Mouse (Mus musculus) CH12.LX (cell line): ENCODE data around the gene B3gnt2. TPM values are rescaled to one million over a fixed set of nuclear protein-coding genes. Genes with fewer than 3 reads are reported as not detected.

ENCODE experiments used
- DNase-seq: peaks from one replicate; pipeline ENCODE4 v3.0.0-alpha.2; 2013; ENCODE audit errors: extremely low read depth
- H3K27ac ChIP-seq: 2 replicates; pipeline ENCODE4 v1.5.1; 2012; ENCODE audit warnings: low read depth, mild to moderate bottlenecking, control low read depth, moderate library complexity; ENCODE audit not compliant: insufficient read depth
- H3K27me3 ChIP-seq: replicated peaks from 2 replicates; pipeline ENCODE3; 2012; ENCODE audit warnings: inconsistent platforms
- H3K36me3 ChIP-seq, 2 experiments: replicated peaks in 1 of 2; 2 replicates each; pipeline versions ENCODE3 to v1.6.1; 2012; ENCODE audit warnings: inconsistent platforms in 1 of 2, low read length in 1 of 2, mild to moderate bottlenecking in 1 of 2, mixed read lengths in 1 of 2, moderate library complexity in 1 of 2; ENCODE audit not compliant: control insufficient read depth in 1 of 2, insufficient read depth in 1 of 2
- H3K4me1 ChIP-seq, 2 experiments: 2 replicates each; pipeline ENCODE4 v1.6.1; 2012; ENCODE audit warnings: inconsistent platforms in 1 of 2, moderate library complexity in 1 of 2; ENCODE audit not compliant: insufficient read depth in 2 of 2, control insufficient read depth in 1 of 2
- H3K4me2 ChIP-seq: 2 replicates; pipeline ENCODE4 v1.6.1; 2012; ENCODE audit warnings: low read depth, mild to moderate bottlenecking, control low read depth; ENCODE audit not compliant: poor library complexity, insufficient read depth, severe bottlenecking
- H3K4me3 ChIP-seq, 3 experiments: fragments of 150-350 bp in 1 of 3; sonication (generic) in 1 of 3; replicated peaks in 1 of 3; 2 replicates each; pipeline versions ENCODE3 to v1.5.1; 2011 to 2012; ENCODE audit warnings: low read depth in 2 of 3, low read length in 2 of 3, mild to moderate bottlenecking in 2 of 3, moderate library complexity in 2 of 3, control low read depth in 1 of 3, improper control_type of control experiment in 1 of 3, inconsistent platforms in 1 of 3, mixed read lengths in 1 of 3; ENCODE audit not compliant: poor library complexity in 1 of 3
- H3K79me2 ChIP-seq: replicated peaks from 2 replicates; pipeline ENCODE4 v1.6.1; 2012; ENCODE audit warnings: mild to moderate bottlenecking, moderate library complexity; ENCODE audit not compliant: control insufficient read depth, poor library complexity, insufficient read depth, severe bottlenecking; ENCODE audit errors: extremely low read depth
- H3K9ac ChIP-seq: 2 replicates; pipeline ENCODE4 v1.6.1; 2012; ENCODE audit warnings: low read depth, mild to moderate bottlenecking, control low read depth, moderate library complexity; ENCODE audit not compliant: insufficient read depth
- H3K9me3 ChIP-seq: replicated peaks from 2 replicates; pipeline ENCODE3; 2012; ENCODE audit warnings: low read length, inconsistent platforms, mixed read lengths
- BHLHE40 ChIP-seq: IDR thresholded peaks from 2 replicates; pipeline ENCODE4 v1.6.1; 2011; ENCODE audit warnings: mild to moderate bottlenecking, low read depth, low read length, improper control_type of control experiment
- CHD1 ChIP-seq: IDR thresholded peaks from 2 replicates; pipeline ENCODE4 v1.6.1; 2012; ENCODE audit warnings: low read depth, low read length, improper control_type of control experiment, inconsistent platforms
- CHD2 ChIP-seq: IDR thresholded peaks from 2 replicates; pipeline ENCODE4 v1.6.1; 2011; ENCODE audit warnings: low read length, improper control_type of control experiment
- CTCF ChIP-seq, 2 experiments: IDR thresholded peaks in 1 of 2; conservative IDR thresholded peaks in 1 of 2; 2 replicates each; pipeline ENCODE4 v1.5.1; 2011 to 2012; ENCODE audit warnings: low read depth in 2 of 2, low read length in 2 of 2, improper control_type of control experiment in 1 of 2, inconsistent platforms in 1 of 2, mild to moderate bottlenecking in 1 of 2, moderate library complexity in 1 of 2
- ELF1 ChIP-seq: IDR thresholded peaks from 2 replicates; pipeline ENCODE4 v1.6.1; 2014; ENCODE audit warnings: low read depth, mild to moderate bottlenecking, inconsistent platforms, low read length, improper control_type of control experiment
- EP300 ChIP-seq: IDR thresholded peaks from 2 replicates; pipeline ENCODE4 v1.6.1; 2011; ENCODE audit warnings: low read length, improper control_type of control experiment
- ETS1 ChIP-seq: conservative IDR thresholded peaks from 2 replicates; pipeline ENCODE4 v1.6.1; 2012; ENCODE audit warnings: low read depth, mild to moderate bottlenecking, inconsistent platforms, low read length, improper control_type of control experiment, moderate library complexity
- GABPA ChIP-seq: IDR thresholded peaks from 2 replicates; pipeline ENCODE4 v1.6.1; 2012; ENCODE audit warnings: low read depth, low read length, improper control_type of control experiment, inconsistent platforms; ENCODE audit not compliant: insufficient replicate concordance
- HCFC1 ChIP-seq: IDR thresholded peaks from 2 replicates; pipeline ENCODE4 v1.6.1; 2012; ENCODE audit warnings: low read depth, mild to moderate bottlenecking, inconsistent platforms, low read length, improper control_type of control experiment
- IRF4 ChIP-seq: IDR thresholded peaks from 2 replicates; pipeline ENCODE4 v1.6.1; 2014; ENCODE audit warnings: low read depth, mild to moderate bottlenecking, inconsistent platforms, low read length, improper control_type of control experiment
- MAFK ChIP-seq: IDR thresholded peaks from 2 replicates; pipeline ENCODE4 v1.6.1; 2011; ENCODE audit warnings: low read length, improper control_type of control experiment; ENCODE audit not compliant: insufficient replicate concordance
- MAX ChIP-seq: IDR thresholded peaks from 2 replicates; pipeline ENCODE4 v1.6.1; 2011; ENCODE audit warnings: low read length, improper control_type of control experiment
- MAZ ChIP-seq: IDR thresholded peaks from 2 replicates; pipeline ENCODE4 v1.6.1; 2012; ENCODE audit warnings: low read depth, mild to moderate bottlenecking, inconsistent platforms, low read length, improper control_type of control experiment, moderate library complexity
- MEF2A ChIP-seq: IDR thresholded peaks from 2 replicates; pipeline ENCODE4 v1.6.1; 2014; ENCODE audit warnings: low read depth, mild to moderate bottlenecking, inconsistent platforms, low read length, improper control_type of control experiment, borderline replicate concordance
- MXI1 ChIP-seq: IDR thresholded peaks from 2 replicates; pipeline ENCODE4 v1.6.1; 2011; ENCODE audit warnings: mild to moderate bottlenecking, low read depth, low read length, improper control_type of control experiment
- MYC ChIP-seq: IDR thresholded peaks from 2 replicates; pipeline ENCODE4 v1.6.1; 2011; ENCODE audit warnings: low read depth, mild to moderate bottlenecking, improper control_type of control experiment, low read length
- NELFE ChIP-seq: IDR thresholded peaks from 2 replicates; pipeline ENCODE4 v1.6.1; 2011; ENCODE audit warnings: low read depth, low read length, improper control_type of control experiment
- PAX5 ChIP-seq: IDR thresholded peaks from 2 replicates; pipeline ENCODE4 v1.6.1; 2012; ENCODE audit warnings: low read length, inconsistent platforms, mixed read lengths
- POLR2A ChIP-seq: IDR thresholded peaks from 2 replicates; pipeline ENCODE4 v1.6.1; 2011; ENCODE audit warnings: low read depth, mild to moderate bottlenecking, improper control_type of control experiment, low read length
- POLR2AphosphoS2 ChIP-seq: IDR thresholded peaks from 2 replicates; pipeline ENCODE4 v1.6.1; 2011; ENCODE audit warnings: low read depth, low read length, improper control_type of control experiment
- RAD21 ChIP-seq: IDR thresholded peaks from 2 replicates; pipeline ENCODE4 v1.6.1; 2011; ENCODE audit warnings: low read depth, mild to moderate bottlenecking, low read length, improper control_type of control experiment, moderate library complexity
- RCOR1 ChIP-seq: conservative IDR thresholded peaks from 2 replicates; pipeline ENCODE4 v1.6.1; 2012; ENCODE audit warnings: low read depth, mild to moderate bottlenecking, inconsistent platforms, low read length, improper control_type of control experiment
- SIN3A ChIP-seq: IDR thresholded peaks from 2 replicates; pipeline ENCODE4 v1.6.1; 2012; ENCODE audit warnings: low read length, improper control_type of control experiment, inconsistent platforms
- SMC3 ChIP-seq: IDR thresholded peaks from 2 replicates; pipeline ENCODE4 v1.6.1; 2011; ENCODE audit warnings: low read depth, low read length, improper control_type of control experiment
- TBP ChIP-seq: conservative IDR thresholded peaks from 2 replicates; pipeline ENCODE4 v1.6.1; 2011; ENCODE audit warnings: low read depth, low read length, improper control_type of control experiment
- USF1 ChIP-seq: IDR thresholded peaks from 2 replicates; pipeline ENCODE4 v1.6.1; 2014; ENCODE audit warnings: low read depth, mild to moderate bottlenecking, inconsistent platforms, low read length, improper control_type of control experiment
- USF2 ChIP-seq: conservative IDR thresholded peaks from 2 replicates; pipeline ENCODE4 v1.6.1; 2011; ENCODE audit warnings: low read depth, low read length, improper control_type of control experiment
- ZC3H11A ChIP-seq: IDR thresholded peaks from 2 replicates; pipeline ENCODE4 v1.6.1; 2012; ENCODE audit warnings: low read depth, mild to moderate bottlenecking, inconsistent platforms, low read length, improper control_type of control experiment
- ZKSCAN1 ChIP-seq: IDR thresholded peaks from 2 replicates; pipeline ENCODE4 v1.6.1; 2012; ENCODE audit warnings: low read depth, inconsistent platforms, low read length, improper control_type of control experiment, borderline replicate concordance
- ZMIZ1 ChIP-seq: IDR thresholded peaks from 2 replicates; pipeline ENCODE4 v1.6.1; 2012; ENCODE audit warnings: low read depth, mild to moderate bottlenecking, inconsistent platforms, low read length, improper control_type of control experiment
- ZNF384 ChIP-seq: IDR thresholded peaks from 2 replicates; pipeline ENCODE4 v1.6.1; 2012; ENCODE audit warnings: low read depth, low read length, improper control_type of control experiment, inconsistent platforms
- dilution Hi-C: fragments of 300-500 bp; cut with MboI; formaldehyde crosslinking; loops from 2 replicates; pipeline ENCODE4 v1.14.3; 2020; ENCODE audit warnings: low sequenced_read_pairs; ENCODE audit not compliant: extremely low pct_unique_long_range_greater_than_20kb, extremely low pct_ligation_motif_present
- in situ Hi-C: fragments of 300-500 bp; cut with MboI; formaldehyde crosslinking; loops from 3 replicates; pipeline ENCODE4 v1.14.3; 2019; ENCODE audit warnings: low sequenced_read_pairs, low pct_ligation_motif_present, low pct_unique_long_range_greater_than_20kb, mixed read lengths
- polyA plus RNA-seq: library from polyadenylated mRNA; unstranded; fragments of >175 nt; gene quantifications from 2 replicates; pipeline ENCODE4 v1.2.1, GENCODE M21; 2012; ENCODE audit warnings: low read depth; ENCODE audit not compliant: insufficient read length
- total RNA-seq, 2 experiments: library from RNA; depleted of rRNA; stranded (reverse); fragments of 300-350 nt in 1 of 2; fragments of >200 nt in 1 of 2; gene quantifications; 2 replicates each; pipeline ENCODE4 v1.2.3; 2012 to 2014

Gene B3gnt2
- total and polyA plus RNA-seq, 3 experiments = 74.6 to 96.0 (median 75.2) TPM

DNA sequence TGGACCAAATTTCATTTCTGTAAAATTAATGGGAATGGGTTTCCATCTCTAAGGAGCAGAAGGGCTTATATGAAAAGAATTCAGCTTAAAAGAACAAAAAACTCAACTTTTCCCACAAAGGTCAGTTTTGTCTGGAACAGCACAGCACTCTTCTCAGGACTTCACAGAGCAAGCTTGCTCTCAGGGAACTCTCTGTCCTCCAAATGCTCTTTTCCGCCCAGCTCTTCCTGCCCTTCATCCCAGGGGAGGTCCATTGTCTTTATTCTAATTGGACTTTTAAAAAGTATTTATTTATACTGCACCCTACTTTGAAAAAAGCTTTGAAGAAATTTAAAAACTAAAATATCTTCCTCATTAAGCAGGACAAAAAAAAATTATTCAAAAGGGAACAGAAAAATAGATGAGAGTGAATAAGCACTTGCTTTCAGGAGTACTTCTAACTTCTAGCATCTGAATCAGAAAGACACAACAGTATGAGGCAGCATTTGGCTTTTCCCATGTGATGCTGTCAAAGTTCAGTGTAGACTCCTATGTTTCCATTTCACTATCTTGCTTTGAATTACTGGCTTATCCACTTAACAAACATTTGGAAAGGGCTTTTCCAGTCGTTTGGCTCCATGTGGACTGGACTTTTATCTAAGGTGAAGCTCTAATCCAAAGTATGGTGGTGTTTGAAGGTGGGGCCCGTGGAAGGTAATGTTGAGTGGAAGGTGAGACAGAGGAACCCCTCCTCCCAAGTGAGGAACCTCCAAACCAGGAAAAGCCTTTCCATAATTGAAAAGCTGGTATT is 19.8 kb upstream of the B3gnt2 start:
- Histone ChIP-seq H3K9me3 (no peaks in the 10 kb centered on the region), H3K4me1 (peaks cover 18 to 62% of the 10 kb centered on the region in 2 experiments)
- in situ Hi-C loops = no loop called here

DNA sequence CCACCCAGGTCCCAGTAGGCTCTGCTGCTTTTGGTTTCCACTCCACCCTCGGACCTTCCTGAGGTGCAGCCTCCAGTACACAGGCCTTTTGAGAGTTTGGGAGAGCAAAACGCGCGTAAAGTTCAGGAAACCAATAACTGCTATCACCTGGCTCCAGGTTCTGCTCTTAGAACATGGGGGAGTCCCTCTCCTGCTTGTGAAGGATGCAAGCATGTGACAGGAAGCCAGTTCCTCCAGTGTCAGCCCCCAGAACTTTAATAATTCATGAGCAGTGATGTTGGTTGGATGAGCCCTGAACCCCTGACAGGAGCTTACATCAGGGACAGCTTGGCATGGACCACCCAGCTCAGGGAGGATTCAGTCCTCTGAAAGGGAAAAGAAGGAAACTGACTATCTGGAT is 18.9 kb upstream of the B3gnt2 start:
- Histone ChIP-seq H3K4me3 (peak overlapping the region in 2 of 3 experiments; percentile 6 to 26), H3K36me3 (no peaks in the 10 kb centered on the region), H3K9me3 (no peaks in the 10 kb centered on the region), H3K9ac (no peak overlapping the region), H3K27ac (no peak overlapping the region), H3K27me3 (peaks cover 3% of the 10 kb centered on the region), H3K4me2 (peak overlapping the region; percentile 27), H3K79me2 (no peaks in the 10 kb centered on the region), H3K4me1 (peaks cover 18 to 62% of the 10 kb centered on the region in 2 experiments)
- dilution Hi-C loops (no loop called here), in situ Hi-C loops (no loop called here)
- peak; percentile 69 for DNase-seq
- TF ChIP-seq RCOR1 (peak; percentile 23; the same call in 1 of the 2 replicates), USF1 (peak; percentile 43; the same call in 1 of the 2 replicates), CHD1 (peak; percentile 65; the same call in 1 of the 2 replicates), CHD2 (no peak), HCFC1 (0 out of 2 replicates have a peak, but pooled peaks have one; percentile 16), EP300 (peak; percentile 41; the same call in 1 of the 2 replicates), MXI1 (no peak; the same call in 1 of the 2 replicates), GABPA (no peak), ZC3H11A (no peak), MEF2A (peak; percentile 58; the same call in 1 of the 2 replicates), CTCF (conservative IDR thresholded peaks at IDR 0.05 in 1 of 2, IDR thresholded peaks at IDR 0.05 in 1 of 2; ENCODE audit: low read depth in 2 of 2, low read length in 2 of 2) (no peak), SIN3A (0 out of 2 replicates have a peak, but pooled peaks have one; percentile 54), ELF1 (peak; percentile 51; the same call in 1 of the 2 replicates), MAX (peak; percentile 30; the same call in 1 of the 2 replicates), MYC (peak; percentile 72; the same call in 1 of the 2 replicates), IRF4 (peak; percentile 34; the same call in 1 of the 2 replicates), PAX5 (no peak), MAZ (0 out of 2 replicates have a peak, but pooled peaks have one; percentile 29), BHLHE40 (peak; percentile 82), ZNF384 (no peak), RAD21 (no peak), SMC3 (no peak), USF2 (0 out of 2 replicates have a peak, but pooled peaks have one; percentile 17), ETS1 (peak; percentile 65), POLR2AphosphoS2 (no peak), POLR2A (peak; percentile 18; the same call in 1 of the 2 replicates)

More for the DNA sequence above, 19.8 kb upstream of the B3gnt2 start:
- Histone ChIP-seq H3K27me3 (peaks cover 3% of the 10 kb centered on the region), H3K9ac (no peak overlapping the region), H3K4me3 (no peak overlapping the region), H3K27ac (no peak overlapping the region), H3K36me3 (no peaks in the 10 kb centered on the region), H3K4me2 (no peak overlapping the region), H3K79me2 (no peaks in the 10 kb centered on the region)
- TF ChIP-seq TBP = no peak
- no peak for TF ChIP-seq NELFE
- TF ChIP-seq ZKSCAN1 = no peak
- no peak for TF ChIP-seq USF1
- TF ChIP-seq IRF4 = no peak
- no peak for TF ChIP-seq MAFK
- TF ChIP-seq BHLHE40 = no peak
- no peak for TF ChIP-seq CTCF (conservative IDR thresholded peaks at IDR 0.05 in 1 of 2, IDR thresholded peaks at IDR 0.05 in 1 of 2; ENCODE audit: low read depth in 2 of 2, low read length in 2 of 2)
- TF ChIP-seq MYC = no peak
- TF ChIP-seq USF2 = no peak
- TF ChIP-seq CHD2 = no peak
- TF ChIP-seq MXI1 = no peak; the same call in 1 of the 2 replicates
- no peak for TF ChIP-seq ZMIZ1
- no peak for DNase-seq
- dilution Hi-C loops = no loop called here
